Mouse (Mus musculus): Measurements from ENCODE around the gene Myo16. TPM values are rescaled to one million over a fixed set of nuclear protein-coding genes. Genes with fewer than 3 reads are reported as not detected.

Myo16 gene
- polyA plus RNA-seq, 1 experiment from 2014 or later: 0.34 TPM

- ATAC-seq (replicated peaks; ENCODE audit: extremely low read depth, insufficient read depth, low FRiP score): no peak
- Histone ChIP-seq H3K4me1 (ENCODE audit: control insufficient read depth, insufficient read depth, low read length) (no peaks in the 10 kb centered on the region), H3K9me3 (replicated peaks; ENCODE audit: control insufficient read depth, low read length) (no peaks in the 10 kb centered on the region), H3K27ac (ENCODE audit: low read length) (no peak overlapping the region), H3K9ac (ENCODE audit: low read length) (no peak overlapping the region), H3K36me3 (ENCODE audit: control insufficient read depth, insufficient read depth) (no peaks in the 10 kb centered on the region), H3K4me2 (ENCODE audit: low read depth, low read length) (no peak overlapping the region), H3K4me3 (ENCODE audit: low read length) (no peak overlapping the region), H3K27me3 (ENCODE audit: control insufficient read depth, insufficient read depth, low read length) (no peaks in the 10 kb centered on the region)
- WGBS: 86% methylated on average over 10 of the region's 10 CpGs
Observed at GRCm38 (mm10) chr8:10479059-10479458, 325.3 kb downstream of the Myo16 start.

DNA sequence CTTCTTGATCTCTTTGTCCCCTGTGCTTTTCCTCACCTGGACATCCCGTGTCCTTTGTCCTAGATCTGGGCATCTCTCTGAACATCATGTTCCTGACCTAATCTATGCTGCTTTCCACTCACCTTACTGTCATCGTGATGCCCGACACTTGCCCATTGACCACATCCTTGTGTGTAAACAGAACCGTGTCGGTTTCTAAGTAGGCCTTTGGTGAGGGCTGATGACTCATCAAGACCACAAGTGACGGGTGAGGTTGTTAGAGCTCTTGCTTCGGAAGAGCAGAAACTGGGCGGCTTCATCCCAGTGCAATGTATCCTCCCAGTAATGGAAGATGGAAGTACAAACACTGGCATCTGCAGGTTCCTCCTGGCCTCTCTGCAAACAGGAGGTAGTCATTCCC, 327.1 kb downstream of the Myo16 start:
- Histone ChIP-seq H3K27me3 (ENCODE audit: control insufficient read depth, insufficient read depth, low read length) (no peaks in the 10 kb centered on the region), H3K4me2 (ENCODE audit: low read depth, low read length) (no peak overlapping the region), H3K4me3 (ENCODE audit: low read length) (no peak overlapping the region), H3K9ac (ENCODE audit: low read length) (no peak overlapping the region), H3K27ac (ENCODE audit: low read length) (no peak overlapping the region), H3K36me3 (ENCODE audit: control insufficient read depth, insufficient read depth) (no peaks in the 10 kb centered on the region), H3K9me3 (replicated peaks; ENCODE audit: control insufficient read depth, low read length) (no peaks in the 10 kb centered on the region), H3K4me1 (ENCODE audit: control insufficient read depth, insufficient read depth, low read length) (no peaks in the 10 kb centered on the region)
- ATAC-seq (replicated peaks; ENCODE audit: extremely low read depth, insufficient read depth, low FRiP score): no peak
- WGBS: 74% methylated on average over 8 of the region's 8 CpGs

GRCm38 (mm10) chr8:10482064-10482463, 328.4 kb downstream of the Myo16 start:
- Histone ChIP-seq H3K27me3 (ENCODE audit: control insufficient read depth, insufficient read depth, low read length) (no peaks in the 10 kb centered on the region), H3K4me3 (ENCODE audit: low read length) (no peak overlapping the region), H3K27ac (ENCODE audit: low read length) (no peak overlapping the region), H3K9ac (ENCODE audit: low read length) (no peak overlapping the region), H3K9me3 (replicated peaks; ENCODE audit: control insufficient read depth, low read length) (no peaks in the 10 kb centered on the region), H3K4me2 (ENCODE audit: low read depth, low read length) (no peak overlapping the region), H3K4me1 (ENCODE audit: control insufficient read depth, insufficient read depth, low read length) (no peaks in the 10 kb centered on the region), H3K36me3 (ENCODE audit: control insufficient read depth, insufficient read depth) (no peaks in the 10 kb centered on the region)
- WGBS: 71% methylated on average over 5 of the region's 5 CpGs
- ATAC-seq (replicated peaks; ENCODE audit: extremely low read depth, insufficient read depth, low FRiP score): no peak

GRCm38 (mm10) chr8:10482880-10483279, 329.2 kb downstream of the Myo16 start:
- H3K4me1 ChIP-seq (ENCODE audit: control insufficient read depth, insufficient read depth, low read length): no peaks in the 10 kb centered on the region
- no peaks in the 10 kb centered on the region for H3K9me3 ChIP-seq (replicated peaks; ENCODE audit: control insufficient read depth, low read length)
- no peak overlapping the region for H3K4me2 ChIP-seq (ENCODE audit: low read depth, low read length)
- H3K27ac ChIP-seq (ENCODE audit: low read length): no peak overlapping the region
- ATAC-seq (replicated peaks; ENCODE audit: extremely low read depth, insufficient read depth, low FRiP score): no peak
- no peak overlapping the region for H3K9ac ChIP-seq (ENCODE audit: low read length)
- no peaks in the 10 kb centered on the region for H3K27me3 ChIP-seq (ENCODE audit: control insufficient read depth, insufficient read depth, low read length)
- WGBS: 85% methylated on average over 1 of the region's 1 CpGs
- H3K4me3 ChIP-seq (ENCODE audit: low read length): no peak overlapping the region
- no peaks in the 10 kb centered on the region for H3K36me3 ChIP-seq (ENCODE audit: control insufficient read depth, insufficient read depth)

DNA sequence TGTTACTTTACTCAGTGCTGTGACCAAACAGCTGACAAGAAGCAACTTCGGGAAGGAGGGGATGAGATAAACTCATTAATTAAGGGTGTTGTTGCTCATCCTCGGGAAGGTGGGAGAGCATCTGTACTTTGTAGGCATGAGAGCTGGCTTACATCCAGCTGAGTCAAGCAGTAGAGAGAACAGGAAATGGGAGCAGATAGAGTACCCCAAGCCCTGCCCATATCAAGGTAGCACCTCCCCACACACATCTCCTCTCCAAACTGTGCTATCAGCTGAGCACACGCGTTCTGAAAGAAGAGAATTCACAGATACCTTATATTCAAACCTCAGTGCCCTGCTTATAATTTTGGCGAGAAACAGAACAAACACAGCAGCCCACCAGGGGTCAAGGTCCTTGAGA, 330.1 kb downstream of the Myo16 start:
- Histone ChIP-seq H3K27ac (ENCODE audit: low read length) (no peak overlapping the region), H3K4me1 (ENCODE audit: control insufficient read depth, insufficient read depth, low read length) (no peaks in the 10 kb centered on the region), H3K4me2 (ENCODE audit: low read depth, low read length) (no peak overlapping the region), H3K4me3 (ENCODE audit: low read length) (no peak overlapping the region), H3K27me3 (ENCODE audit: control insufficient read depth, insufficient read depth, low read length) (no peaks in the 10 kb centered on the region), H3K9ac (ENCODE audit: low read length) (no peak overlapping the region), H3K9me3 (replicated peaks; ENCODE audit: control insufficient read depth, low read length) (no peaks in the 10 kb centered on the region), H3K36me3 (ENCODE audit: control insufficient read depth, insufficient read depth) (no peaks in the 10 kb centered on the region)
- no peak for ATAC-seq (replicated peaks; ENCODE audit: extremely low read depth, insufficient read depth, low FRiP score)
- 45% methylated on average over 5 of the region's 5 CpGs for WGBS

GRCm38 (mm10) chr8:10489738-10490419, 336.2 kb downstream of the Myo16 start:
- H3K9me3 ChIP-seq (replicated peaks; ENCODE audit: control insufficient read depth, low read length): no peaks in the 10 kb centered on the region
- H3K4me1 ChIP-seq (ENCODE audit: control insufficient read depth, insufficient read depth, low read length): no peaks in the 10 kb centered on the region
- H3K4me2 ChIP-seq (ENCODE audit: low read depth, low read length): no peak overlapping the region
- WGBS: 79% methylated on average over 10 of the region's 10 CpGs
- no peak overlapping the region for H3K9ac ChIP-seq (ENCODE audit: low read length)
- no peak overlapping the region for H3K27ac ChIP-seq (ENCODE audit: low read length)
- no peak for ATAC-seq (replicated peaks; ENCODE audit: extremely low read depth, insufficient read depth, low FRiP score)
- H3K27me3 ChIP-seq (ENCODE audit: control insufficient read depth, insufficient read depth, low read length): no peaks in the 10 kb centered on the region
- H3K4me3 ChIP-seq (ENCODE audit: low read length): no peak overlapping the region
- no peaks in the 10 kb centered on the region for H3K36me3 ChIP-seq (ENCODE audit: control insufficient read depth, insufficient read depth)

DNA sequence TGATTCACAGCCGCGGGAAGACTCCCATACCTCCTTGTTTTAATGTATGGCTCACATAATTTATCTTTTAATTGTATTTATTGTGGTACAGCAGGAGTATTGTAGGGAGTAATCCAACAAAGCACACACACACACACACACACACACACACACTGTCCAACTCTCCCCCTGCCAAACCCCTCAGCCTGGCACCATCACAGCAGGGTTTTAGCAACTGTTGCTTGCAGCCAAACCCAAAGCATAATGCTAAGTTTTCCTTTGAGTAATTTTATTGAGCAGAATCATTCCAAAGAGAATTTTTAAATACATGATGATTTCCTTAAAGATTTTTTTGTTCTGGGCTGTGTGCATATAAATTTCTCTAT, 336.7 kb downstream of the Myo16 start:
- H3K9me3 ChIP-seq (replicated peaks; ENCODE audit: control insufficient read depth, low read length): no peaks in the 10 kb centered on the region
- H3K4me2 ChIP-seq (ENCODE audit: low read depth, low read length): no peak overlapping the region
- H3K27me3 ChIP-seq (ENCODE audit: control insufficient read depth, insufficient read depth, low read length): no peaks in the 10 kb centered on the region
- no peaks in the 10 kb centered on the region for H3K4me1 ChIP-seq (ENCODE audit: control insufficient read depth, insufficient read depth, low read length)
- no peak overlapping the region for H3K4me3 ChIP-seq (ENCODE audit: low read length)
- no peak overlapping the region for H3K9ac ChIP-seq (ENCODE audit: low read length)
- no peaks in the 10 kb centered on the region for H3K36me3 ChIP-seq (ENCODE audit: control insufficient read depth, insufficient read depth)
- 88% methylated on average over 2 of the region's 2 CpGs for WGBS
- no peak overlapping the region for H3K27ac ChIP-seq (ENCODE audit: low read length)
- ATAC-seq (replicated peaks; ENCODE audit: extremely low read depth, insufficient read depth, low FRiP score): no peak

GRCm38 (mm10) chr8:10490874-10491273, 337.2 kb downstream of the Myo16 start:
- 79% methylated on average over 6 of the region's 6 CpGs for WGBS
- no peak overlapping the region for H3K9ac ChIP-seq (ENCODE audit: low read length)
- H3K4me3 ChIP-seq (ENCODE audit: low read length): no peak overlapping the region
- H3K27ac ChIP-seq (ENCODE audit: low read length): no peak overlapping the region
- H3K36me3 ChIP-seq (ENCODE audit: control insufficient read depth, insufficient read depth): no peaks in the 10 kb centered on the region
- H3K4me1 ChIP-seq (ENCODE audit: control insufficient read depth, insufficient read depth, low read length): no peaks in the 10 kb centered on the region
- no peak overlapping the region for H3K4me2 ChIP-seq (ENCODE audit: low read depth, low read length)
- ATAC-seq (replicated peaks; ENCODE audit: extremely low read depth, insufficient read depth, low FRiP score): no peak
- H3K9me3 ChIP-seq (replicated peaks; ENCODE audit: control insufficient read depth, low read length): 0 out of 2 replicates have a peak, but pooled peaks cover under 1% of the 10 kb centered on the region
- no peaks in the 10 kb centered on the region for H3K27me3 ChIP-seq (ENCODE audit: control insufficient read depth, insufficient read depth, low read length)

DNA sequence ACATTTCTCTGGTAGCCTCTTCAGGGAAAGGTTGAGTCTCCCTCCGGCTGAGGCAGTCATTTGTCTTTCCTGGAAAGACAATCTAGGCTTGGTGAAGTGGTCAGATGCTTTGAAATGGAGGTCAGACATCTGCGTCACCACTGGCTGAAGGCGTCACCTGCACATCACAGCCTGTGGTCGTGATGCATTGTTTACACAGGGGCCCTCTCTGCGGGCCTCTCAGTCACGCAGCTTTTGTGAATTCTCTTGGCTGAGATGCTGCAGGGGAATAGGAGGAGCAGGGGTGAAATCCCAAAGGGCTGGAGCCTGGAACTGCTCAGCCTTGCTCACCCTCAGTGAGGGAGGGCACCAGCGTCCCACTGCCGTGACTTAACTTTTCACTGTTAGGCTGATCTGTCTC, 346.1 kb downstream of the Myo16 start:
- 30% methylated on average over 8 of the region's 8 CpGs for WGBS
- ATAC-seq (replicated peaks; ENCODE audit: extremely low read depth, insufficient read depth, low FRiP score): no peak
- H3K9ac ChIP-seq (ENCODE audit: low read length): no peak overlapping the region
- H3K9me3 ChIP-seq (replicated peaks; ENCODE audit: control insufficient read depth, low read length): 0 out of 2 replicates have a peak, but pooled peaks cover 6% of the 10 kb centered on the region
- H3K4me3 ChIP-seq (ENCODE audit: low read length): no peak overlapping the region
- no peaks in the 10 kb centered on the region for H3K27me3 ChIP-seq (ENCODE audit: control insufficient read depth, insufficient read depth, low read length)
- H3K36me3 ChIP-seq (ENCODE audit: control insufficient read depth, insufficient read depth): no peaks in the 10 kb centered on the region
- no peak overlapping the region for H3K4me2 ChIP-seq (ENCODE audit: low read depth, low read length)
- no peaks in the 10 kb centered on the region for H3K4me1 ChIP-seq (ENCODE audit: control insufficient read depth, insufficient read depth, low read length)
- H3K27ac ChIP-seq (ENCODE audit: low read length): no peak overlapping the region

All from heart, embryonic 16.5 days (tissue).